Mouse (Mus musculus): Measurements from ENCODE around the gene Wnk2. TPM values are rescaled to one million over a fixed set of nuclear protein-coding genes. Genes with fewer than 3 reads are reported as not detected.
A peak's percentile ranks its signal among the peaks of the same experiment; 100 is the strongest.

Wnk2 gene
- polyA plus RNA-seq, 1 experiment from 2014 or later = 2.6 TPM

GRCm38 (mm10) chr13:49172971-49173596 lies 25.3 kb upstream of the Wnk2 start:
- H3K9ac ChIP-seq (ENCODE audit: low read length) = no peak overlapping the region
- no peak overlapping the region for H3K4me2 ChIP-seq (ENCODE audit: low read length)
- WGBS = 8% methylated on average over 12 of the region's 12 CpGs
- no peak overlapping the region for H3K4me3 ChIP-seq (ENCODE audit: control insufficient read depth in 1 of 2, insufficient read depth in 1 of 2, low read depth in 1 of 2, low read length in 2 of 2)
- peaks cover 7% of the 10 kb centered on the region in 2 experiments; a peak in 2 of 4 replicates for H3K4me1 ChIP-seq (ENCODE audit: control insufficient read depth in 2 of 2, insufficient read depth in 2 of 2, low read length in 2 of 2)
- no peaks in the 10 kb centered on the region for H3K9me3 ChIP-seq (ENCODE audit: control insufficient read depth, low read length)
- no peak; the same call in 1 of the 2 replicates for ATAC-seq (ENCODE audit: insufficient number of reproducible peaks, insufficient read depth, low FRiP score, low read depth)
- no peaks in the 10 kb centered on the region for H3K36me3 ChIP-seq (ENCODE audit: control insufficient read depth, insufficient read depth, low read length)
- no peak overlapping the region for H3K27ac ChIP-seq (replicated peaks in 1 of 2; ENCODE audit: control insufficient read depth in 1 of 2, insufficient read depth in 1 of 2, low read depth in 2 of 2, low read length in 2 of 2)
- no peaks in the 10 kb centered on the region for H3K27me3 ChIP-seq (ENCODE audit: control insufficient read depth, insufficient read depth, low read length)

- H3K4me3 ChIP-seq (ENCODE audit: control insufficient read depth in 1 of 2, insufficient read depth in 1 of 2, low read depth in 1 of 2, low read length in 2 of 2) = no peak overlapping the region
- no peak overlapping the region for H3K4me2 ChIP-seq (ENCODE audit: low read length)
- no peaks in the 10 kb centered on the region for H3K9me3 ChIP-seq (ENCODE audit: control insufficient read depth, low read length)
- no peaks in the 10 kb centered on the region for H3K36me3 ChIP-seq (ENCODE audit: control insufficient read depth, insufficient read depth, low read length)
- H3K4me1 ChIP-seq (ENCODE audit: control insufficient read depth in 2 of 2, insufficient read depth in 2 of 2, low read length in 2 of 2) = peaks cover 6 to 7% of the 10 kb centered on the region in 2 experiments; a peak in 2 of 4 replicates
- no peak overlapping the region for H3K27ac ChIP-seq (replicated peaks in 1 of 2; ENCODE audit: control insufficient read depth in 1 of 2, insufficient read depth in 1 of 2, low read depth in 2 of 2, low read length in 2 of 2)
- no peak overlapping the region for H3K9ac ChIP-seq (ENCODE audit: low read length)
- WGBS = 92% methylated on average over 7 of the region's 7 CpGs
- ATAC-seq (ENCODE audit: insufficient number of reproducible peaks, insufficient read depth, low FRiP score, low read depth) = no peak
- no peaks in the 10 kb centered on the region for H3K27me3 ChIP-seq (ENCODE audit: control insufficient read depth, insufficient read depth, low read length)
These were observed 24.5 kb upstream of the Wnk2 start for GRCm38 (mm10) chr13:49172335-49172734.

DNA sequence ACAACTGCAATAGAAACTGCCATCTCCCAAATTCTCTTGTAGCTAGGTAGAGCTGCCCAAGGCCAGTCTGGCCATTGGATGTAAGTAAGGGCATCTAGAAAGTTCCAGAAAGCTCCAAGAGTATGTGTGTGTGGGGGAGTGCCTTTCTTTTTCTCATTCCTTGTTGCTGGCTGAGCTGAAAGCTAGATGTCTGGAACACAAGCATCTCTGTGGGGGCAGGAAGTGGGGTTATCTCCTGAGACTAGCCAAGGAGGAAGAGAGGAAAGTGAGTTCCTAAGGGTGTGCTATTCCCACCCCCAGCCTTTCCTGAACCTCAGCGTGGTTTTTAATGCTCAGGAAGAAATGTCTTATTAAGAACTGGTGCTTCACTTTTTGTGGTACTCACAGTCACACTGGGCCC lies 23.9 kb upstream of the Wnk2 start:
- H3K4me3 ChIP-seq (ENCODE audit: control insufficient read depth in 1 of 2, insufficient read depth in 1 of 2, low read depth in 1 of 2, low read length in 2 of 2) = no peak overlapping the region
- H3K27ac ChIP-seq (replicated peaks in 1 of 2; ENCODE audit: control insufficient read depth in 1 of 2, insufficient read depth in 1 of 2, low read depth in 2 of 2, low read length in 2 of 2) = no peak overlapping the region
- H3K4me2 ChIP-seq (ENCODE audit: low read length) = no peak overlapping the region
- no peak overlapping the region for H3K9ac ChIP-seq (ENCODE audit: low read length)
- H3K36me3 ChIP-seq (ENCODE audit: control insufficient read depth, insufficient read depth, low read length) = no peaks in the 10 kb centered on the region
- H3K9me3 ChIP-seq (ENCODE audit: control insufficient read depth, low read length) = no peaks in the 10 kb centered on the region
- ATAC-seq (ENCODE audit: insufficient number of reproducible peaks, insufficient read depth, low FRiP score, low read depth) = no peak
- 43% methylated on average over 1 of the region's 1 CpGs for WGBS
- peaks cover 6 to 7% of the 10 kb centered on the region in 2 experiments; a peak in 2 of 4 replicates for H3K4me1 ChIP-seq (ENCODE audit: control insufficient read depth in 2 of 2, insufficient read depth in 2 of 2, low read length in 2 of 2)
- H3K27me3 ChIP-seq (ENCODE audit: control insufficient read depth, insufficient read depth, low read length) = no peaks in the 10 kb centered on the region

GRCm38 (mm10) chr13:49170623-49171022 lies 22.8 kb upstream of the Wnk2 start:
- WGBS = 86% methylated on average over 11 of the region's 11 CpGs
- H3K4me1 ChIP-seq (ENCODE audit: control insufficient read depth in 2 of 2, insufficient read depth in 2 of 2, low read length in 2 of 2) = peaks cover 6 to 7% of the 10 kb centered on the region in 2 experiments; a peak in 2 of 4 replicates
- no peak for ATAC-seq (ENCODE audit: insufficient number of reproducible peaks, insufficient read depth, low FRiP score, low read depth)
- H3K27ac ChIP-seq (replicated peaks in 1 of 2; ENCODE audit: control insufficient read depth in 1 of 2, insufficient read depth in 1 of 2, low read depth in 2 of 2, low read length in 2 of 2) = no peak overlapping the region
- no peak overlapping the region for H3K4me3 ChIP-seq (ENCODE audit: control insufficient read depth in 1 of 2, insufficient read depth in 1 of 2, low read depth in 1 of 2, low read length in 2 of 2)
- H3K27me3 ChIP-seq (ENCODE audit: control insufficient read depth, insufficient read depth, low read length) = no peaks in the 10 kb centered on the region
- no peak overlapping the region for H3K9ac ChIP-seq (ENCODE audit: low read length)
- no peak overlapping the region for H3K4me2 ChIP-seq (ENCODE audit: low read length)
- no peaks in the 10 kb centered on the region for H3K36me3 ChIP-seq (ENCODE audit: control insufficient read depth, insufficient read depth, low read length)
- no peaks in the 10 kb centered on the region for H3K9me3 ChIP-seq (ENCODE audit: control insufficient read depth, low read length)

GRCm38 (mm10) chr13:49169448-49170207 lies 21.8 kb upstream of the Wnk2 start:
- no peak overlapping the region for H3K4me3 ChIP-seq (ENCODE audit: control insufficient read depth in 1 of 2, insufficient read depth in 1 of 2, low read depth in 1 of 2, low read length in 2 of 2)
- H3K4me1 ChIP-seq (ENCODE audit: control insufficient read depth in 2 of 2, insufficient read depth in 2 of 2, low read length in 2 of 2) = peaks cover 6 to 7% of the 10 kb centered on the region in 2 experiments; a peak in 2 of 4 replicates
- no peaks in the 10 kb centered on the region for H3K36me3 ChIP-seq (ENCODE audit: control insufficient read depth, insufficient read depth, low read length)
- peaks cover under 1% of the 10 kb centered on the region; the same call in 1 of the 2 replicates for H3K27me3 ChIP-seq (ENCODE audit: control insufficient read depth, insufficient read depth, low read length)
- no peaks in the 10 kb centered on the region for H3K9me3 ChIP-seq (ENCODE audit: control insufficient read depth, low read length)
- peak; percentile 69 for ATAC-seq (ENCODE audit: insufficient number of reproducible peaks, insufficient read depth, low FRiP score, low read depth)
- H3K4me2 ChIP-seq (ENCODE audit: low read length) = no peak overlapping the region
- WGBS = 14% methylated on average over 17 of the region's 17 CpGs
- no peak overlapping the region for H3K27ac ChIP-seq (replicated peaks in 1 of 2; ENCODE audit: control insufficient read depth in 1 of 2, insufficient read depth in 1 of 2, low read depth in 2 of 2, low read length in 2 of 2)
- no peak overlapping the region for H3K9ac ChIP-seq (ENCODE audit: low read length)

DNA sequence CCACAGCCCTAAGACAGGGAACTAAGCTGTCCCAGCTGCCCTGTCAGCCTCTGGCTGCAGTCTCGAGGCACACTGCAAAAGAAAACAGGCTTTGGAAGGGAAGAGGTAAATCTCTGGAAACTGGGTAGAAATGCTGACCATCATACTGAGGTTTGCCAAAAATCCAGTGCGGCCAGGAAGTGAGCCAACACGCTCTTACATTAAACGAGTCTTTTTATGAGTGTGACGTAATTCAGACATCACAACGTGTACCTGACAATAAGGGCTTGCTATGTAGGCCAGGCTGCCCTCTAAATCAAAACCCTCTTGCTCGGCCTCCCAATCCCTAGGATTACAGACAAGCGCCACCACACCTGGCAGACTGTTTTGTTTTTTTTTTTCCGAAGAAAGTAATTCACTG lies 19.3 kb upstream of the Wnk2 start:
- Histone ChIP-seq H3K9me3 (ENCODE audit: control insufficient read depth, low read length) (no peaks in the 10 kb centered on the region), H3K27me3 (ENCODE audit: control insufficient read depth, insufficient read depth, low read length) (peaks cover 7% of the 10 kb centered on the region; the same call in 1 of the 2 replicates), H3K9ac (ENCODE audit: low read length) (no peak overlapping the region), H3K4me1 (ENCODE audit: control insufficient read depth in 2 of 2, insufficient read depth in 2 of 2, low read length in 2 of 2) (peaks cover 0 to 4% of the 10 kb centered on the region in 2 experiments; a peak in 2 of 4 replicates), H3K36me3 (ENCODE audit: control insufficient read depth, insufficient read depth, low read length) (no peaks in the 10 kb centered on the region), H3K27ac (replicated peaks in 1 of 2; ENCODE audit: control insufficient read depth in 1 of 2, insufficient read depth in 1 of 2, low read depth in 2 of 2, low read length in 2 of 2) (no peak overlapping the region), H3K4me3 (ENCODE audit: control insufficient read depth in 1 of 2, insufficient read depth in 1 of 2, low read depth in 1 of 2, low read length in 2 of 2) (no peak overlapping the region), H3K4me2 (ENCODE audit: low read length) (no peak overlapping the region)
- ATAC-seq (ENCODE audit: insufficient number of reproducible peaks, insufficient read depth, low FRiP score, low read depth) = no peak
- 70% methylated on average over 9 of the region's 9 CpGs for WGBS

DNA sequence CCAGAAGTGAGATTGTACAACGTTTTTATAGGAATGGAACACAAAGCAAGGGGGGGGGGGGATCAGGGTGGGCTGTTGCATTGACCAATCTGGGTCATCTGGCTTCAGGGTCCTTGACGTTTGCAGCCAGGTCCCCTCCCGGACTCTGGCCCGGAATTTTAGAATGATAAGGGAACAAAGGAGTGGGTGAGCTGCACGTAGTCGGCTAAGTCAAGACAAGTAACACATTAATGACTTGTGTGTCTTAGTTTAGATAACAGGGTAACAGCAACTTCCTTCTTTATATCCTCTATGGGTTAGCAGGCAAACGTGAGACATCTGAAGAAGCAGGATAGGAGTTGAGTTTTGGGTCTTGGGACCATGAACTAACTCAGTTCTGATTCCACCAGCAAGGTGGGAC lies 15.8 kb upstream of the Wnk2 start:
- no peak overlapping the region for H3K27ac ChIP-seq (replicated peaks in 1 of 2; ENCODE audit: control insufficient read depth in 1 of 2, insufficient read depth in 1 of 2, low read depth in 2 of 2, low read length in 2 of 2)
- H3K9ac ChIP-seq (ENCODE audit: low read length) = no peak overlapping the region
- ATAC-seq (ENCODE audit: insufficient number of reproducible peaks, insufficient read depth, low FRiP score, low read depth) = no peak
- peaks cover 0 to 3% of the 10 kb centered on the region in 2 experiments; a peak in 1 of 4 replicates for H3K4me1 ChIP-seq (ENCODE audit: control insufficient read depth in 2 of 2, insufficient read depth in 2 of 2, low read length in 2 of 2)
- no peak overlapping the region for H3K4me3 ChIP-seq (ENCODE audit: control insufficient read depth in 1 of 2, insufficient read depth in 1 of 2, low read depth in 1 of 2, low read length in 2 of 2)
- H3K4me2 ChIP-seq (ENCODE audit: low read length) = no peak overlapping the region
- no peaks in the 10 kb centered on the region for H3K36me3 ChIP-seq (ENCODE audit: control insufficient read depth, insufficient read depth, low read length)
- no peaks in the 10 kb centered on the region for H3K9me3 ChIP-seq (ENCODE audit: control insufficient read depth, low read length)
- 37% methylated on average over 7 of the region's 7 CpGs for WGBS
- peaks cover 7% of the 10 kb centered on the region; the same call in 1 of the 2 replicates for H3K27me3 ChIP-seq (ENCODE audit: control insufficient read depth, insufficient read depth, low read length)
